Mouse (Mus musculus): ENCODE measurements around the gene Nlrc5. TPM values are rescaled to one million over a fixed set of nuclear protein-coding genes. Genes with fewer than 3 reads are reported as not detected.
"Not testable (repeated sequence)": the region's sequence is repeated elsewhere in the genome, so short reads cannot be mapped to it uniquely, and the experiment has no call there.

Gene Nlrc5
- polyA plus RNA-seq, 1 experiment = 0.82 TPM

DNA sequence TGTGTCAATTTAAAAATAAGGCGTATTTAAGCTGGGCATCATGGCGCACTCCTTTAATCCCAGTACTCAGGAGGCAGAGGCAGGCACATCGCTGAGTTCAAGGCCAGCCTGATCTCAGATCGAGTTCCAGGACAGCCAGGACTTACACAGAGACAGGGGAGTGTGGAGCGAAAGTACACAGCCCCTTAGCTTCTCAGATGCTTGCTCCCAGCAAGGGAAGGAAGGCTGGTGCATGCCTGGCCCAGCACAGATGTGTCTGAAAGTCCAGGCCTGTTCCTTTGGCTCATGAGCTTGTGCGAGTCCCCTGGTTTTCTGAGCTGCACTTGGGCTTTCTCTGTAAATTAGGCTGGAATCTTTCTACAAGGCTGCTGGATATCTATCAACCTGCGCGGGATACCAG is 43.2 kb upstream of the Nlrc5 start:
- no peaks in the 10 kb centered on the region for H3K27me3 ChIP-seq (ENCODE audit: control insufficient read depth, insufficient read depth, low read length)
- TF ChIP-seq POLR2A (IDR thresholded peaks at IDR 0.05; ENCODE audit: borderline replicate concordance, insufficient read depth, low read length) (no peak), CTCF (IDR thresholded peaks at IDR 0.05; ENCODE audit: borderline replicate concordance, insufficient read depth, low read depth, low read length) (no peak)
- no peak for DNase-seq
- no peak overlapping the region for H3K4me3 ChIP-seq (replicated peaks; ENCODE audit: insufficient read depth, low read depth, low read length)
- WGBS = 96% methylated on average over 8 of the region's 8 CpGs
- H3K27ac ChIP-seq (ENCODE audit: insufficient read depth, low read length) = no peak overlapping the region
- peaks cover 2% of the 10 kb centered on the region; the same call in 1 of the 2 replicates for H3K4me1 ChIP-seq (ENCODE audit: control insufficient read depth, insufficient read depth, low read length)

DNA sequence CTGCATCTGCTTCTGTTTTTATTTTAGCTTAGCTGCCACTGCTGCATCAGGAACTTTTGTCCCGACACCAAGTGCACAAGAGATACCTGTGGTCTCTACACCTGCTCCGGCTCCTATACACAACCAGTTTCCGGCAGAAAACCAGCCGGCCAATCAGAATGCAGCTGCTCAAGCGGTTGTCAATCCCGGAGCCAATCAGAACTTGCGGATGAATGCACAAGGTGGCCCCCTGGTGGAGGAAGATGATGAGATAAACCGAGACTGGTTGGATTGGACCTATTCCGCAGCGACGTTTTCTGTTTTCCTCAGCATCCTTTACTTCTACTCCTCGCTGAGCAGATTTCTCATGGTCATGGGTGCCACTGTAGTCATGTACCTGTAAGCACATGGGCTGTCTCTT is 42.0 kb upstream of the Nlrc5 start:
- Histone ChIP-seq H3K27me3 (ENCODE audit: control insufficient read depth, insufficient read depth, low read length) (no peaks in the 10 kb centered on the region), H3K27ac (ENCODE audit: insufficient read depth, low read length) (no peak overlapping the region), H3K4me3 (replicated peaks; ENCODE audit: insufficient read depth, low read depth, low read length) (no peak overlapping the region), H3K4me1 (ENCODE audit: control insufficient read depth, insufficient read depth, low read length) (peaks cover 4% of the 10 kb centered on the region; the same call in 1 of the 2 replicates)
- WGBS = 78% methylated on average over 12 of the region's 12 CpGs
- peak; percentile 5; the same call in 1 of the 2 replicates for TF ChIP-seq CTCF (IDR thresholded peaks at IDR 0.05; ENCODE audit: borderline replicate concordance, insufficient read depth, low read depth, low read length)
- no peak for TF ChIP-seq POLR2A (IDR thresholded peaks at IDR 0.05; ENCODE audit: borderline replicate concordance, insufficient read depth, low read length)
- DNase-seq = peak; percentile 27 to 29

DNA sequence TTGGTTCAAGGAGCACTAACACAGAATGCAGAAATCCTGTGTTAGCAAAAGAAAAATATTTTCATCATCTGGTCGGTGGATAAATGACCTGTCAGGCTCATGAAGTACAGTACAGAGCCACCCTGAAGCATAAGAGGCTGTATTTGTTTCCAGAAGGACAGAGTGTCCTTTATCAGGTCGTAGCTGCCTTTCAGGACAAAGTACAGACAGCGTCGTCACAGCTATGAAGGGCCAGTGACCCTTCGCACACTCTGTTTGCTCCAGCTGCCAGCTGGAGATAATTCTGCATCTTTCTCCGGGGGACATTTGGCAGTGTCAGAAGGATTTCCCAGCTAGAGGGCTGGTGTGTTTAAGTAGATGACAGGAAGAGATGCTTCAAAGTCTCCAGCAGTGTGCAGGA is 41.5 kb upstream of the Nlrc5 start:
- no peak for TF ChIP-seq CTCF (IDR thresholded peaks at IDR 0.05; ENCODE audit: borderline replicate concordance, insufficient read depth, low read depth, low read length)
- no peak for TF ChIP-seq POLR2A (IDR thresholded peaks at IDR 0.05; ENCODE audit: borderline replicate concordance, insufficient read depth, low read length)
- 59% methylated on average over 6 of the region's 6 CpGs for WGBS
- Histone ChIP-seq H3K27ac (ENCODE audit: insufficient read depth, low read length) (no peak overlapping the region), H3K4me3 (replicated peaks; ENCODE audit: insufficient read depth, low read depth, low read length) (no peak overlapping the region), H3K4me1 (ENCODE audit: control insufficient read depth, insufficient read depth, low read length) (peaks cover 5% of the 10 kb centered on the region; the same call in 1 of the 2 replicates), H3K27me3 (ENCODE audit: control insufficient read depth, insufficient read depth, low read length) (no peaks in the 10 kb centered on the region)
- DNase-seq = no peak

DNA sequence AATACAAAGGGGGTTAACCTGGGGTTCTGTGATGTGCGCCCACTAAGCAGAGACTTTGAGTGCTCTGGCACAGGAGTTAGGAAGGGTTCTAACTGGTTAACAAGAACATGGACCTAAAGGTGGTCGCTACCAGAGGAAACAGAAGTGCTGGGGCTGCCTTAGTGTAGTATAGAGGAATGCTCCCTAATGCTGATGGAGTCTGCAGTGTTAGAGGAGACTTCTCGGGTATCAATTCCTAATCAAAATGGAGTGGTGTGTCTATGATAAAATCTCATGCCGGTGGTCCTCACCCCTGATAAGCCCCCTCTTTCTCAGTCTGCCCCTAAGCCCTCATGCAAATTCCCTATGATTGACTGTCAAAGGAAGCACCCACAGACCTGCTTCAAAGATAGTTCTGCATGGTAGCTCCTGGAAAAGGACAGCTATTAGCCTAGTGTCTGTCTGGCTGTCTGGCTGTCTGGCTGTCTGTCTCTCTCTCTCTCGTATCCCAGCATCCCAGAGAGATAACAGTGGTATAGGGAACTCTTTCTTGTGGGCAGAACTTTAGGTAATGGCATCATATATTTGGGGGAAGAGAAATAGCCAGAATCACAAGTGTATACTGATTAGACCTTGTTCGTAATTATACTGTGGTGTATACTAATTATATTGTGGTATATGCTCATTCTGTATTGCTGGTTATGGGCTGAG is 38.2 kb upstream of the Nlrc5 start:
- no peak for TF ChIP-seq CTCF (IDR thresholded peaks at IDR 0.05; ENCODE audit: borderline replicate concordance, insufficient read depth, low read depth, low read length)
- no peak for TF ChIP-seq POLR2A (IDR thresholded peaks at IDR 0.05; ENCODE audit: borderline replicate concordance, insufficient read depth, low read length)
- no peaks in the 10 kb centered on the region for H3K27me3 ChIP-seq (ENCODE audit: control insufficient read depth, insufficient read depth, low read length)
- H3K4me3 ChIP-seq (replicated peaks; ENCODE audit: insufficient read depth, low read depth, low read length) = no peak overlapping the region
- peaks cover 2% of the 10 kb centered on the region; the same call in 1 of the 2 replicates for H3K4me1 ChIP-seq (ENCODE audit: control insufficient read depth, insufficient read depth, low read length)
- no peak for DNase-seq
- H3K27ac ChIP-seq (ENCODE audit: insufficient read depth, low read length) = no peak overlapping the region
- 87% methylated on average over 6 of the region's 6 CpGs for WGBS

DNA sequence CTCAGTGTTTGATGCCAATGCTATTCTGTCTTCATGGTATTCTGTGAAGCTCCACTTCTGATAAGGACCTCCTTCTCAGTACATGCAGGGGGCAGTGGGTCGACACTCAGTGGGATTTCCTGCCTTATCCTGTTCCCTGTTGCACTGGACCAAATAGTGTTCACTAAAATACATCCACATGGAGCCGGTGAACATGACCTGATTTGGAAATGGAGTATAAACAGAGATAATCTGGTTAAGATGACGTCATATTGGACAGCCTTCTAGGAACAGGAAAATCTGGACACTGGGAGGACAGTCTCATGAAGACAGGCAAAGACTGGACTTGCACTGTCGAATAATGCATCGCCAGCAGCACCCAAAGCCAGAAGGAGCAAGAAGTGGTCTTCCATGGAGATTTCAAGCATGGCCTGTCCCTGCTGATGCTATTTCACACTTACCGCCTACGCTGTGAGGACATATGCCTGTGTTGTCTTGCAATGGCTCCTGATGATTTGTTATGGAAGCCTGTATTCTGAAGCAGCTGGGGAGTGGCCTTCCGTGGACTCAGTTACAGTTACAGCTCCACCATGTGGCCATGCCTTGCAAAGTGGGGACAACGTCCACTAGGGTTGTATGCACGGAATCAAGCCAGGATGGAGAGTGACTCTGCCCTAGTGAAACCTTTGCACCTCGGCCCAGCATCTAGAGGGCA is 37.0 kb upstream of the Nlrc5 start:
- Histone ChIP-seq H3K4me1 (ENCODE audit: control insufficient read depth, insufficient read depth, low read length) (peaks cover 2% of the 10 kb centered on the region; the same call in 1 of the 2 replicates), H3K4me3 (replicated peaks; ENCODE audit: insufficient read depth, low read depth, low read length) (no peak overlapping the region), H3K27ac (ENCODE audit: insufficient read depth, low read length) (no peak overlapping the region), H3K27me3 (ENCODE audit: control insufficient read depth, insufficient read depth, low read length) (no peaks in the 10 kb centered on the region)
- DNase-seq = peak; percentile 31 to 38
- 49% methylated on average over 11 of the region's 11 CpGs for whole genome bisulfite sequencing
- no peak for TF ChIP-seq POLR2A (IDR thresholded peaks at IDR 0.05; ENCODE audit: borderline replicate concordance, insufficient read depth, low read length)
- peak; percentile 83 for TF ChIP-seq CTCF (IDR thresholded peaks at IDR 0.05; ENCODE audit: borderline replicate concordance, insufficient read depth, low read depth, low read length)

DNA sequence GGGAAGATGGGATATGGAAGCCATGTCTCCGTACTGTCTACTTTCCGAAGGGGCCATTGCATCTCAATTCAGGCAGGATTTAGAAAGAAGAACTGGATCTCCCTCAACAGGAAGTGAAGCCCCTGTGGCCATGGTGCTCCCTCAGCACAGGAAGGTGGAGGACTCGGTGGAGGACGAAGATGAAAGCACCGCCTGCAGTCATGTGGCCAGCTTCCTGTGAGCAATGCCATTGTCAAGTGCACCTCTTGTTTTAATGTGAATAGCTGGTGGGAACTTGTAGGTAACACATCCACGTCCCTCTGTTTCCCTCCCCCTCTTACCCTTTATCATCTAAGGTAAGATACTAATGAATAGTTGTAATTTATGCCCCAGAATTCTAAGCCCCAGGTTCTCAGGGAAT is 35.6 kb upstream of the Nlrc5 start:
- TF ChIP-seq POLR2A (IDR thresholded peaks at IDR 0.05; ENCODE audit: borderline replicate concordance, insufficient read depth, low read length) = no peak
- TF ChIP-seq CTCF (IDR thresholded peaks at IDR 0.05; ENCODE audit: borderline replicate concordance, insufficient read depth, low read depth, low read length) = no peak
- no peak for DNase-seq
- Histone ChIP-seq H3K27ac (ENCODE audit: insufficient read depth, low read length) (no peak overlapping the region), H3K4me3 (replicated peaks; ENCODE audit: insufficient read depth, low read depth, low read length) (no peak overlapping the region), H3K27me3 (ENCODE audit: control insufficient read depth, insufficient read depth, low read length) (no peaks in the 10 kb centered on the region), H3K4me1 (ENCODE audit: control insufficient read depth, insufficient read depth, low read length) (peaks cover 2% of the 10 kb centered on the region; the same call in 1 of the 2 replicates)
- 87% methylated on average over 6 of the region's 6 CpGs for WGBS

DNA sequence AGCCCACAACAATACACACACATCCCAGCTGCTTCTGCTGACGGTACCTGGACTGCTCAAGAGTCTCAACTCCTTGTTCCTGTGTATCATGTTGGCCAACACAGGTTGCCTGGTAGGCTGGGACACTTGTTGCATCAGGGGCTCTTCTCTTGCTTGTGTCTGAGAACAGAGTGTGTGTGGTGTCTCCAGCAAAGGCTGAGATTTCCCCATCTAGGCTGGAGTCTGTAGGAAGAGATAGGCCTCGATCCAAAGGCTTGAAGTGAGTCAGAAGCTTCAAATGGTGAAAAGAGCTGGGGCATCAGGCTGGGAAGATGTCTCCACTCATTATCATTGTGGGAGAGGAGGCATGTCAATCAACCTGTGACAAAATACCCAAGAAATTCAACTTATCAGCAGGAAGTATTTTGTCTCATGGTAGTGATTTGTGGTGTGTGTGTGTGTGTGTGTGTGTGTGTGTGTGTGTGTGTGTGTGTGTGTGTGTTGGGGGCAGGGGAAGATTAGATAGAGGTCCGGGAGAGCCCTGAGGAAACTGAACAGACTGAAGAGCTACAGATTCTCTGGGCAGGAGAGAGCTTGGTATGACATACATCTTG is 34.7 kb upstream of the Nlrc5 start:
- no peak for DNase-seq
- Histone ChIP-seq H3K4me3 (replicated peaks; ENCODE audit: insufficient read depth, low read depth, low read length) (no peak overlapping the region), H3K27ac (ENCODE audit: insufficient read depth, low read length) (no peak overlapping the region), H3K4me1 (ENCODE audit: control insufficient read depth, insufficient read depth, low read length) (peaks cover 2% of the 10 kb centered on the region; the same call in 1 of the 2 replicates), H3K27me3 (ENCODE audit: control insufficient read depth, insufficient read depth, low read length) (no peaks in the 10 kb centered on the region)
- TF ChIP-seq POLR2A (IDR thresholded peaks at IDR 0.05; ENCODE audit: borderline replicate concordance, insufficient read depth, low read length) = no peak
- WGBS = 88% methylated on average over 3 of the region's 3 CpGs

DNA sequence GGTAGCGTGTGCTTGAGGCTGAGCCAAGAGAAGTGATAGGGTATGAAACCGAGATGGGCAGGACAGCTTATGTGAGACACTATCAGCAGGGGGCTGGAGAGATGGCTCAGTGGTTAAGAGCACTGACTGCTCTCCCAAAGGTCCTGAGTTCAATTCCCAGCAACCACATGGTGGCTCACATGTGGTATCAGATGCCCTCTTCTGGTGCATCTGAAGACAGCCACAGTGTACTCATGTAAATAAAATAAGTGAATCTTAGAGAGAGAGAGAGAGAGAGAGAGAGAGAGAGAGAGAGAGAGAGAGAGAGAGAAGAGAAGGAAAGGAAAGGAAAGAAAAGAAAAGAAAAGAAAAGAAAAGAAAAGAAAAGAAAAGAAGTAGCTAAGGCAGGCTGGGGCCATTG is 34.2 kb upstream of the Nlrc5 start:
- not testable (repeated sequence) for H3K27me3 ChIP-seq (ENCODE audit: control insufficient read depth, insufficient read depth, low read length); H3K27ac ChIP-seq (ENCODE audit: insufficient read depth, low read length); DNase-seq; H3K4me1 ChIP-seq (ENCODE audit: control insufficient read depth, insufficient read depth, low read length); H3K4me3 ChIP-seq (replicated peaks; ENCODE audit: insufficient read depth, low read depth, low read length)
- WGBS = 61% methylated on average over 2 of the region's 2 CpGs

Data from cerebellum, adult 2 months (tissue).